Mouse (Mus musculus) midbrain, embryonic 10.5 days (tissue): Measurements from ENCODE around the gene Csnk1g2. TPM values are rescaled to one million over a fixed set of nuclear protein-coding genes. Genes with fewer than 3 reads are reported as not detected.

Source experiments
- DNase-seq: peaks from one replicate; pipeline ENCODE4 v3.0.0-alpha.2; 2017; ENCODE audit warnings: low spot score
- H3K27ac ChIP-seq: fragments of 300-500 bp; sonication (generic); replicated peaks from 2 replicates; pipeline ENCODE4 v1.5.1; 2016; ENCODE audit warnings: mild to moderate bottlenecking
- H3K27me3 ChIP-seq: fragments of 300-500 bp; sonication (generic); 2 replicates; pipeline ENCODE4 v1.6.1; 2016; ENCODE audit warnings: low read depth, mild to moderate bottlenecking; ENCODE audit not compliant: poor library complexity, severe bottlenecking
- H3K36me3 ChIP-seq: fragments of 300-500 bp; sonication (generic); 2 replicates; pipeline ENCODE4 v1.6.1; 2016; ENCODE audit warnings: mild to moderate bottlenecking, moderate library complexity
- H3K4me1 ChIP-seq: fragments of 300-500 bp; sonication (generic); 2 replicates; pipeline ENCODE4 v1.6.1; 2016
- H3K4me3 ChIP-seq: fragments of 300-500 bp; sonication (generic); 2 replicates; pipeline ENCODE4 v1.5.1; 2016; ENCODE audit warnings: mild to moderate bottlenecking, moderate library complexity
- H3K9me3 ChIP-seq: fragments of 300-500 bp; sonication (generic); replicated peaks from 2 replicates; pipeline ENCODE4 v1.6.1; 2016; ENCODE audit warnings: mild to moderate bottlenecking
- WGBS: fragments of 180-500 bp; shearing (Covaris S2); methylation state at CpG from one replicate; pipeline ENCODE4 v1.1.7; 2016; 5-methylcytosine and 5-hydroxymethylcytosine counted together
- microRNA-seq: library from miRNA; unstranded; fragments of <30 nt; microRNA quantifications from one replicate; pipeline ENCODE4, GENCODE M21; 2017
- polyA plus RNA-seq: library from polyadenylated mRNA; unstranded; fragments of >200 nt; fragmentation: Nextera tagmentation; extraction: Ambion mirVana; gene quantifications from 2 replicates; pipeline ENCODE4 v1.2.1, GENCODE M21; 2016

The Csnk1g2 gene
- polyA plus RNA-seq, 1 experiment from 2014 or later: 131 TPM

DNA sequence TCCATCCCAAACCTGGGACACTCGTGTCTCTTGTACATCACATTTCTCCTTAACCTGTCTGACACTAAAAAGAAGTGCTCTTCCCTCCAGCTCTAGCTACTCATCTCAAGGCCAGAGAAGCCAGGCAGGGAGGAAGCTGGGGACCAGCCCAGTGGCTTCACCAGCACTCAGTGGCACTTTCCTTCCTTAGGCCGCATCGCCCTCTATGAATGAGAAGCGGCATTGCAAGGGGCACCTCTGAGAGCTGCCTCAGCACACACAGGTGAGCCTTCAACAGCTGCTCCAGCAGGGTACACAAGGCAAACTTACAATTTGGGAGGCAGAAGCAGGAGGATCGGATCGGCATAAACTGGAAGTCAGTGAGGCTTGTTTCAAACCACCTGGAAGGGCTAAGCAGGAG lies 61.6 kb downstream of the Csnk1g2 start:
- Histone ChIP-seq H3K4me1 (peaks cover 12% of the 10 kb centered on the region), H3K4me3 (no peak overlapping the region), H3K36me3 (peaks cover 59% of the 10 kb centered on the region), H3K9me3 (no peaks in the 10 kb centered on the region), H3K27me3 (no peaks in the 10 kb centered on the region), H3K27ac (no peak overlapping the region)
- DNase-seq: peak; percentile 40
- WGBS: 50% methylated on average over 6 of the region's 6 CpGs

DNA sequence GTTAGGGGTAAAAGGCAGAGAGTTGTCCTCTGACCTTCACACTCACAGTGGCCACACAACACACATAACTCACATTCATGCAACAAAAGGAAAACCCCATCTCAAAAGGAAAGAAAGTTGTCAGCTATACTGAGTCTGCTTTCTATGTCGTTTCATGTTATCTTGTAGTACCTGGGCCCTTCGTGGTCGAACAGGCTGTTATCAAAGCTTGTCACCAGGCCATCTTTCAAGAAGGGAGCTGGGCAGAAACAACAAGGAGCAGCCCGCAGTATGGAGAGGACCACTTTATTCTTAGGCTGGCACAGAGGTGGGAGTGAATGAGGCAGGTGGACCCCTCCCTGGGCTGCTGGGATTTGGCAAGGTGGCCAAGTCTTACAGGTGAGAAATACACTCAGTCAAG lies 62.3 kb downstream of the Csnk1g2 start:
- H3K27me3 ChIP-seq: no peaks in the 10 kb centered on the region
- no peaks in the 10 kb centered on the region for H3K9me3 ChIP-seq
- peaks cover 4% of the 10 kb centered on the region; the same call in 1 of the 2 replicates for H3K4me1 ChIP-seq
- DNase-seq: no peak
- 90% methylated on average over 4 of the region's 4 CpGs for WGBS
- H3K36me3 ChIP-seq: peaks cover 67% of the 10 kb centered on the region
- 0 out of 2 replicates have a peak overlapping the region, but pooled peaks have one; percentile 1 for H3K27ac ChIP-seq
- no peak overlapping the region for H3K4me3 ChIP-seq

DNA sequence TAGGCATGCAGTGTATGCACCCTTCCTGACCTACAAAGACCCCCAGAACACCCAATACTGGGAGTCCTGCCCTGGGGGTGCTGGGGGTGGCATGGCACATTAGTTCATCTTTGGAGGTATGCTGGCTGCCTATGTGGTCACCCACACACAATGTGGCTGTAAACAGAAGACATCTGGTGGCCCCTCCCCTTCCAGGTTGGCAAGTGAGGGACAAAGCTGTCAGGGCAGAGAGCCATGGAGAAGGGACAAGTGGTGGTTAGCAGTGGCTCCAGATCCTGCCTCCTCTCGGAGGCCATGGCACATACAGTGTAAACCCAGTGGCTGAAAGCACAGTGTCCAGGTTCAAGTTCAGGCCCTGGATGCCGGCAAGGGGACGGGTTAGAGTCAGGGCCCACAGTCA lies 64.0 kb downstream of the Csnk1g2 start:
- Histone ChIP-seq H3K27me3 (no peaks in the 10 kb centered on the region), H3K36me3 (peaks cover 82% of the 10 kb centered on the region), H3K4me3 (no peak overlapping the region), H3K4me1 (no peaks in the 10 kb centered on the region), H3K9me3 (no peaks in the 10 kb centered on the region), H3K27ac (no peak overlapping the region)
- no peak for DNase-seq
- WGBS: 89% methylated on average over 3 of the region's 3 CpGs

DNA sequence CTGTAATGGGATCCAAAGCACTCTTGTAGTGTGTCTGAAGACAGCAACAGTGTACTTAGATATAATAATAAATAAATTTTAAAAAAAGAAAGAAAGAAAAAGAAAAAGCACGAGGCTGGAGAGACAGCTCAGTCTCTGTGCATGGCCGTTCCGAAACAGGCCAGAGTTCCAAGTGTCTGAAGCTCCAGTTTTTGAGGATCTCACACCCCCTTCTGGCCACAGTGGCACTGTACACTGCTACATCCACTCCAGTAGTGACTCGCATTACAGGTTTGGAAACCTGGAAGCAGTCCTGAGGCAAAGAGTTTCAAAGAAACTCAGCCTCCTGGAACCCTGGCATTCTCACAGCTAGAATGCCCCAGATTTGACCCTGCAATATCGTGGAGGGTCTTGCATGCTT lies 65.2 kb downstream of the Csnk1g2 start:
- Histone ChIP-seq H3K27me3 (no peaks in the 10 kb centered on the region), H3K27ac (no peak overlapping the region), H3K4me1 (no peaks in the 10 kb centered on the region), H3K9me3 (no peaks in the 10 kb centered on the region), H3K36me3 (peaks cover 83% of the 10 kb centered on the region), H3K4me3 (no peak overlapping the region)
- WGBS: 55% methylated on average over 5 of the region's 5 CpGs
- DNase-seq: peak; percentile 57

Small RNA genes within 50 kb of the gene (microRNA-seq; reads per million reads assigned to microRNA genes)
- 1.5 reads per million for gene Mir6912

Other genes starting within 250 kb of the Csnk1g2 start
- gene Mex3d, start 235.2 kb upstream of the Csnk1g2 start, polyA plus RNA-seq: 6.3 and 6.4 TPM in 2 replicates
- 338 and 351 TPM in 2 replicates for gene Mbd3, start 223.3 kb upstream of the Csnk1g2 start, polyA plus RNA-seq
- gene Uqcr11, start 216.0 kb upstream of the Csnk1g2 start, polyA plus RNA-seq: 610 and 635 TPM in 2 replicates
- 190 and 191 TPM in 2 replicates for gene Tcf3, start 189.2 kb upstream of the Csnk1g2 start, polyA plus RNA-seq
- gene Onecut3, start 128.0 kb upstream of the Csnk1g2 start, polyA plus RNA-seq: 1.4 and 2.1 TPM in 2 replicates
- gene Atp8b3, start 83.7 kb upstream of the Csnk1g2 start, polyA plus RNA-seq: 0.41 and 0.79 TPM in 2 replicates
- gene Rexo1, start 61.3 kb upstream of the Csnk1g2 start, polyA plus RNA-seq: 31.6 and 35.3 TPM in 2 replicates
- 4.8 and 6.1 TPM in 2 replicates for gene Klf16, start 45.5 kb upstream of the Csnk1g2 start, polyA plus RNA-seq
- gene Abhd17a, start 32.5 kb upstream of the Csnk1g2 start, polyA plus RNA-seq: 86.8 and 87.3 TPM in 2 replicates
- 91.0 and 94.1 TPM in 2 replicates for gene Scamp4, start 20.0 kb upstream of the Csnk1g2 start, polyA plus RNA-seq
- 10.6 and 10.8 TPM in 2 replicates for gene Adat3, start 20.0 kb upstream of the Csnk1g2 start, polyA plus RNA-seq
- gene Gm49322, start 16.8 kb upstream of the Csnk1g2 start, polyA plus RNA-seq: 5.6 and 6.4 TPM in 2 replicates
- gene Btbd2, start 34.2 kb downstream of the Csnk1g2 start, polyA plus RNA-seq: 70.3 and 75.2 TPM in 2 replicates
- gene Mknk2, start 55.3 kb downstream of the Csnk1g2 start, polyA plus RNA-seq: 82.7 and 84.7 TPM in 2 replicates
- 69.9 and 73.9 TPM in 2 replicates for gene Mob3a, start 79.1 kb downstream of the Csnk1g2 start, polyA plus RNA-seq
- 8.9 and 15.7 TPM in 2 replicates for gene Izumo4, start 79.3 kb downstream of the Csnk1g2 start, polyA plus RNA-seq
- gene Ap3d1, start 119.4 kb downstream of the Csnk1g2 start, polyA plus RNA-seq: 57.1 and 62.5 TPM in 2 replicates
- gene Dot1l, start 132.4 kb downstream of the Csnk1g2 start, polyA plus RNA-seq: 19.1 and 19.8 TPM in 2 replicates
- gene Sf3a2, start 175.4 kb downstream of the Csnk1g2 start, polyA plus RNA-seq: 108 and 112 TPM in 2 replicates
- gene Plekhj1, start 175.8 kb downstream of the Csnk1g2 start, polyA plus RNA-seq: 184 and 191 TPM in 2 replicates
- gene Amh, start 182.4 kb downstream of the Csnk1g2 start, polyA plus RNA-seq: 0.07 TPM in 1 of 2 replicates, not detected in the other
- gene Jsrp1, start 190.7 kb downstream of the Csnk1g2 start, polyA plus RNA-seq: 0.44 and 0.71 TPM in 2 replicates
- gene Oaz1, start 203.8 kb downstream of the Csnk1g2 start, polyA plus RNA-seq: 2,246 and 2,347 TPM in 2 replicates
- gene Lingo3, start 221.2 kb downstream of the Csnk1g2 start, polyA plus RNA-seq: 1.1 and 1.4 TPM in 2 replicates
- 322 and 326 TPM in 2 replicates for gene Lsm7, start 232.4 kb downstream of the Csnk1g2 start, polyA plus RNA-seq
- gene Sppl2b, start 232.4 kb downstream of the Csnk1g2 start, polyA plus RNA-seq: 42.8 and 45.6 TPM in 2 replicates
- gene Tmprss9, start 249.0 kb downstream of the Csnk1g2 start, polyA plus RNA-seq: 0.02 and 0.09 TPM in 2 replicates